Mouse (Mus musculus) lung, postnatal 0 days (tissue): ENCODE measurements around the gene Lrp6.

Source experiments
- CTCF ChIP-seq: IDR thresholded peaks from 2 replicates; pipeline ENCODE4 v1.5.1; 2016; ENCODE audit warnings: antibody characterized with exemption, mild to moderate bottlenecking
- EP300 ChIP-seq: IDR thresholded peaks from 2 replicates; pipeline ENCODE4 v1.6.1; 2016; ENCODE audit warnings: antibody characterized with exemption, mild to moderate bottlenecking, control low read depth

GRCm38 (mm10) chr6:134567986-134568556 lies 1.3 kb upstream of the Lrp6 start:
- TF ChIP-seq CTCF = no peak
- TF ChIP-seq EP300 = no peak
